Mouse (Mus musculus) hindbrain, embryonic 12.5 days (tissue): Measurements from ENCODE around the gene Tbpl1. TPM values are rescaled to one million over a fixed set of nuclear protein-coding genes. Genes with fewer than 3 reads are reported as not detected.

Experiments
- ATAC-seq: fragments of 200-750 bp; cut with Nextera tagmentation; 2 replicates; pipeline ENCODE4 v1.8.0; 2017; ENCODE audit warnings: moderate TSS enrichment; ENCODE audit not compliant: low FRiP score
- H3K27ac ChIP-seq: fragments of 300-500 bp; sonication (generic); 2 replicates; pipeline ENCODE4 v1.5.1; 2016; ENCODE audit warnings: mild to moderate bottlenecking
- H3K27me3 ChIP-seq: fragments of 300-500 bp; sonication (generic); 2 replicates; pipeline ENCODE4 v1.6.1; 2016; ENCODE audit warnings: mild to moderate bottlenecking
- H3K36me3 ChIP-seq: fragments of 300-500 bp; sonication (generic); 2 replicates; pipeline ENCODE4 v1.6.1; 2016; ENCODE audit warnings: mild to moderate bottlenecking
- H3K4me1 ChIP-seq: fragments of 300-500 bp; sonication (generic); 2 replicates; pipeline ENCODE4 v1.6.1; 2016
- H3K4me2 ChIP-seq: fragments of 300-500 bp; sonication (generic); replicated peaks from 2 replicates; pipeline ENCODE4 v1.6.1; 2016; ENCODE audit warnings: mild to moderate bottlenecking
- H3K4me3 ChIP-seq: fragments of 300-500 bp; sonication (generic); 2 replicates; pipeline ENCODE4 v1.5.1; 2016; ENCODE audit warnings: mild to moderate bottlenecking
- H3K9ac ChIP-seq: fragments of 300-500 bp; sonication (generic); 2 replicates; pipeline ENCODE4 v1.6.1; 2016; ENCODE audit warnings: mild to moderate bottlenecking, moderate library complexity
- H3K9me3 ChIP-seq: fragments of 300-500 bp; sonication (generic); replicated peaks from 2 replicates; pipeline ENCODE4 v1.6.1; 2016; ENCODE audit warnings: mild to moderate bottlenecking
- WGBS: fragments of 180-500 bp; shearing (Covaris S2); methylation state at CpG from one replicate; pipeline ENCODE4 v1.1.7; 2016; 5-methylcytosine and 5-hydroxymethylcytosine counted together
- polyA plus RNA-seq: library from polyadenylated mRNA; unstranded; fragments of >200 nt; fragmentation: Nextera tagmentation; extraction: Ambion mirVana; gene quantifications from 2 replicates; pipeline ENCODE4 v1.2.1, GENCODE M21; 2016

Tbpl1 gene
- polyA plus RNA-seq, 1 experiment from 2014 or later: 113 TPM

DNA sequence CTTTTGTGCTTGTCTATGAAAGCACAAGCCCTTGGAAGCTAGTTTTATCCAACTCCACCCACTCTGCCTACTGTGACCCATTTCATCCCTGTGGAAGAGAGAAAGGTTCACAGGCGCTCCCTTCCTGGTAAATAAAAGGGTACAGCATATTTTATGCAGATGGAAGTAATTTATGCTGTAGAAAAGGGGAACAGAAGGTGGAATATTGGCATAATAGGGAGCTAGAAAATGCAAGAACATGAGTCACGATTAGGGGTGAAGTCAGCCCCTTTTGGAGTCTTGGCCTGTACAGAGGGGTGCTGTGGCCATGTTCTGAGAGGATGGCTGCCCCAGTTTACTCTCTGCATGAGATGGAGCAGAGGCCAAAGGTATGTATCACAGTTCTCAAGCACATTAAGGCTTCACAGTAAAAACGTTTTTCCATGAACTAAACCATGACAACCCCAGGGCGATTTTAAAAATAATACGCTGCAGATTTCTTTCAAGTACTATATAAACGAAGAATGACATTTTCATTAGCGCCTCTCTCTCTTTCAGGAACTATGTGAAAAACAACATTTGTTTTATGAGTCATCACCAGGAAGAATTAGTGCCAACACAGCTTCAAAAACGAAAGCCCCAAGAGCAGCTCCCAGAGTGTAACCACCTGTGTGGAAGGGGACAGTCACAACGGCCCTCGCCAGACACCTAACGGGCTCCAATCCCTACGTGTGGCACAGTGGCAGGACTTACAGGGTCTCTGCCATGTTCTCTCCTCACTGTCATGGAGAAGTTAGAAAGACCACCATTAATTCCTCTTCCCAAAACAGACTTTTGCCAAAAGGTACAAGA is 30.0 kb downstream of the Tbpl1 start:
- H3K4me3 ChIP-seq: no peak overlapping the region

DNA sequence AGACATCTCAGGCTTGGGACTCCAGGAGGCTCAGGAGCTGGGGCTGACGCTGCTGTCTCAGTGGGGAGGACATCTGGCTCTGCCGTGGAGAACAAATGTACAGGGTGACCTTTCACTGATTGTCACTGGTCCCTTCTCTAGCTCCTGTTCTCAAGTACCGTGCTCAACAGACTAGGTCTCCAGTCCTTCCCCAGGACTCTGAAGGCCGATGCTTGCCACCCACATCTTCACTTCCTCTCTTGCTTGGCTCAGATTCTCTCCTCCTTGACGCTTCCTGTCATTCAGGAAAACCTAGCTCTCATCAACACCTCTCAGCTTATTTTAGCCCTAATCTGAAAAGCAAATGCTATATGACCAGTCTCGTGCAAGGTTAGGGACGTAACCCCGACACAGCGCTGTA is 31.0 kb downstream of the Tbpl1 start:
- Histone ChIP-seq H3K4me2 (no peak overlapping the region), H3K27me3 (no peaks in the 10 kb centered on the region), H3K36me3 (peaks cover 27% of the 10 kb centered on the region), H3K27ac (no peak overlapping the region), H3K9ac (no peak overlapping the region), H3K4me3 (no peak overlapping the region), H3K9me3 (no peaks in the 10 kb centered on the region), H3K4me1 (peaks cover 13% of the 10 kb centered on the region; the same call in 1 of the 2 replicates)
- 81% methylated on average over 9 of the region's 9 CpGs for WGBS
- ATAC-seq: no peak

More for the DNA sequence above, 30.0 kb downstream of the Tbpl1 start:
- H3K9me3 ChIP-seq: no peaks in the 10 kb centered on the region
- H3K27ac ChIP-seq: no peak overlapping the region
- WGBS: 83% methylated on average over 12 of the region's 12 CpGs
- no peaks in the 10 kb centered on the region for H3K27me3 ChIP-seq
- no peak overlapping the region for H3K4me2 ChIP-seq
- H3K36me3 ChIP-seq: peaks cover 36% of the 10 kb centered on the region
- H3K9ac ChIP-seq: no peak overlapping the region
- ATAC-seq: no peak
- peaks cover 13% of the 10 kb centered on the region; the same call in 1 of the 2 replicates for H3K4me1 ChIP-seq

DNA sequence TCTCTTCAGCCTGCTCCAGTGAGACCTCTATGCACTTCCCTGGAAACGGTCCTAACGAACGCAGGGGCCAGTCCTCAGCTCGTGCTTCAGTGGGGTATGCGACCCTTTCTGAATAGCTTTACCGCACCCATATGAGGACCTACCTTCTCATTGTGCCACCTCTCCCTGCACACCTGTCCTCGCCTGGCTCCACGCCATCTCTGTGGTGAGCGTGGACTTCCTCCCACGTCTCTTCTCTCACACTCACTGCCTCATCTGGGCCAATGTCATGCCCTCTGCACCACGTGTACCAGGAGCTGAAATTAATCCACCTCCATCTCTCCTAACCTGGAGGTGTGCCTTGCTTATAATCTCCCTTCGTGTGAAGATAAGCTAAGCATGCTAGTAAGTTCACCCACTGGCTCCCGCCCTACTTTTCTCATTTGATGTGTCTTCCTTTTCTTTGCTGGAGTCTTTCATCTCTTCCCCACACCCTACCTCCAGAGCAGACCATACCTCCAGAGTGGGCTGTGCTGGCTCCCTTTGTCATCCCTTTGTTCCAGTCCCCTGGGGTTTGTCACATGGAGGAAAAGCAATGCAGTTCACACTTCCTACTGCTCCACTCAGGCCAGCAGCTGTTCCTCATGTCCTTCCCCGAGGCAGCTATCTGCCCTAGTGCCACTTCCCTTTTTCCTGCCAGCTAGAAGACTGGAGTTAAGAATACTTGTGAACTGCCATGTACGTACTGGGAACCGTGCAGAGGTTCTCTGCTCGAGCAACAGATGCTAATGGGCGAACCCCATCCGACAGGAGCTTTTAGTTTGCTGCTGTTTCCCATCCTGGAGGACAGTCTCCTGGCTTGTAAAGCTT is 32.0 kb downstream of the Tbpl1 start:
- Histone ChIP-seq H3K9me3 (no peaks in the 10 kb centered on the region), H3K27ac (no peak overlapping the region), H3K27me3 (no peaks in the 10 kb centered on the region), H3K9ac (no peak overlapping the region), H3K4me2 (no peak overlapping the region), H3K4me1 (peaks cover 13% of the 10 kb centered on the region; the same call in 1 of the 2 replicates), H3K36me3 (peaks cover 19% of the 10 kb centered on the region), H3K4me3 (no peak overlapping the region)
- ATAC-seq: no peak
- WGBS: 84% methylated on average over 19 of the region's 19 CpGs

DNA sequence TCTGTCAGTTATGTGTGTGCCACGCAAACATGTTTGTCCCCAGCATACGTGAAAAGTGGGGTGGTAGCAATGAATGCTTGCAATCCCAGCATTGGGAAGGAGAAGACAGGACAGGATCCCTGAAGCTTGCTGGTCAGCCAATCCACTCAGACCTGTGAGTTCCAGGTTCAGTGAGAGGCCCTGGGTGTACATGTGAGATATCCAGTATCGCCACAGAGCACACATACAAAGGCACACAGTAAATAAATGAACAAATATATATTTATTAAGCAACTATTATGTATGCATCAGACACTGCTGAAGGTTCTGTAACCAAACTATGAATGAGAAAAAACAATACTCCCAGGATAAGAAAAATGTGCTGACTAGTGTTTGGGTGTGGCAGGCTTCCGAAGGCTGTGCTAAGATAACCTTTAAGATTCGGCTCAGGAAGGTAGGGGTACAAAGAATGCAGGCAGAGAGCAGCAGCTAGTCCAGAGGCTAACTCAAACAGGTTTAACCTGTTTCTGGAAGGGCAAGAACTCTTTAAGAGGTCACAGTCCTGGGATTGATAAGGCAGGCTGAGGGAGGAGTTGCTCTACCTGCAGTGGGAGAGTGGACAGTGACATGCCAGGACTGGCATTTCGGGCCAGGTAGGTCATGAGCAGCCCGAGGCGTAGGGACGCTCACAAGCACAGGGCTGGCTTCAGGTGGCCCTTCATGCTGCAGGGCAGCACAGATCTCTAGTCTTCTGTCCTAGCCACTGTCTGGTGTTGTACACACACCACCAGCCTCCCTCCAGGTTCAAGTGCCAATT is 33.4 kb downstream of the Tbpl1 start:
- WGBS: 90% methylated on average over 9 of the region's 9 CpGs
- H3K27ac ChIP-seq: no peak overlapping the region
- no peaks in the 10 kb centered on the region for H3K9me3 ChIP-seq
- H3K4me3 ChIP-seq: no peak overlapping the region
- H3K36me3 ChIP-seq: peaks cover 13% of the 10 kb centered on the region
- H3K4me2 ChIP-seq: no peak overlapping the region
- no peaks in the 10 kb centered on the region for H3K27me3 ChIP-seq
- no peak for ATAC-seq
- H3K9ac ChIP-seq: no peak overlapping the region
- peaks cover 13% of the 10 kb centered on the region; the same call in 1 of the 2 replicates for H3K4me1 ChIP-seq

DNA sequence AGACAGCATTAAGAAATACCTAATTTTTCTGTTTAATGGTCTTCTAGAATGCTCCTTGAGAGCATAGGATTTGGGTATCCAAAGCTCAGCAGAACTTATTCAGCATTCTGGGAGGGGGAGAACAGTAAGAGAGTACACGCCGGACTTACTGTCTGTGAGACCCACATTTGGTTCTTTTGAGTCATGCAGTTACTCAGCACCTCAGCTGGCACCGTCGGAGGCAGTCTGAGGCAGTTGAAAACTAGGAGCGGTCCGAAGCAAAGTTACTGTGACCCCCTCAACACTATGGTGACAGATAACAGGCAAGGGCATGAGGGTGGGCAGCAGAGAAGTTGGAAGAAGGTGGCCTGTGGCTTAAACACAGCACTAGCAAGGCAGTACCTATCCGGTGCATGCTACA is 34.9 kb downstream of the Tbpl1 start:
- H3K36me3 ChIP-seq: peaks cover 9% of the 10 kb centered on the region
- H3K4me2 ChIP-seq: no peak overlapping the region
- no peaks in the 10 kb centered on the region for H3K9me3 ChIP-seq
- no peaks in the 10 kb centered on the region for H3K27me3 ChIP-seq
- peaks cover 13% of the 10 kb centered on the region; the same call in 1 of the 2 replicates for H3K4me1 ChIP-seq
- H3K9ac ChIP-seq: no peak overlapping the region
- no peak overlapping the region for H3K4me3 ChIP-seq
- ATAC-seq: no peak
- H3K27ac ChIP-seq: no peak overlapping the region; the same call in 1 of the 2 replicates
- WGBS: 83% methylated on average over 7 of the region's 7 CpGs

DNA sequence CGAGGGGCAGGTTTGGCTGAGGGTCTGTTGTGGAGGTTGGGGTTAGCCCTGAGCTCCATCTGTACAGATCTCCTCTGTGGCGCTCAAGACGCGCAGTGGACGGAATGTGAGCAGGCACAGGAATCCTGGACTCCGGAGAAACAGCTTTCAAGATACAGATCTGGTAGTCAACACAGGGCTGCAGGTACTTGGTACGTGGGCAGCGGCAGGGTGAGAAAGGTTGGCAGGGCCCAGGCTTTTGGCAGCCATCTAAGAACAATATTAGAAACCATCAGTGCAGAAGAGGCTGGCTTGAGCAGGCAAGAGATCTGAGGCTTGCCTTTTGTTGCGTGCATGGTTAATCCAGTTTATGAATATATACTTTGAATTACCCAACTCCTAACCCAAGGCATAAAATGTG is 35.5 kb downstream of the Tbpl1 start:
- no peaks in the 10 kb centered on the region for H3K27me3 ChIP-seq
- H3K27ac ChIP-seq: no peak overlapping the region
- peaks cover 13% of the 10 kb centered on the region; the same call in 1 of the 2 replicates for H3K4me1 ChIP-seq
- no peak overlapping the region for H3K4me3 ChIP-seq
- H3K4me2 ChIP-seq: no peak overlapping the region
- H3K9ac ChIP-seq: no peak overlapping the region
- H3K36me3 ChIP-seq: peaks cover 9% of the 10 kb centered on the region
- no peaks in the 10 kb centered on the region for H3K9me3 ChIP-seq
- 95% methylated on average over 9 of the region's 9 CpGs for whole genome bisulfite sequencing
- no peak for ATAC-seq

DNA sequence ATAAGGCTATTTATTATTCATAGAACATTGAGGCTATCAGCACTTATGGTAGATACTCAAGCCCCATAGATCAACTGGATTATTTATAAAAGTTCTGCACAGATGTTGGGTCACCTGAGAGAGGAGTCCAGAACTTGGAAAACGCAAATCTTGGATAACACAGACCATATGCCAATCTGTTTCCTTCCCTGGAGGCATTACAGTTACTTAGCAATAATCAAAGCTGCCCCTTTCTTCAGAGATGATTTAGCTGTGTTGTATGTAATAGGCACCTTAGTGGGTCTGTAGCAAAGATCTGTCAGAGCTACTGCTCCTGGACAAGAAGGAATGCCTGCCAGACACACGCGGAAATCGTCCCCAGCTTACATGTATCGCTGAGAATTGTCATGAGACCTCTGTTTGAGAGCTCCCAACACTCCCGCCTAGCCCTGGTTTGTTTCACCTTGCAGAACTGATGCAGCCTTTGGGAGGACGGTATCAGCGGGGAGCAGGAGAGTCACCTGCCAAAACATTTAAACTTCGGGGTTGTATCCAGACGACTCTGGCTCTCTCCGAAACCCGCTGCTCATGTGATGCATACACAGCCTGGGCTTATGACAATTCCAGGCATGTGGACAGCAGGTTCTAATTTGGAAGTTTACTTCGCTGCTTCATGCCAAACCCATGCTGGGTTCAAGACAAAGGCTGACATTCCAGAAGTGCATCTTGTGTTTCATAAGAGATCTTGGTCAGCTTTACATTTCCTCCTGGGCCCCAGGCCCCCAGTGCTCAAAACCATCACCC is 55.7 kb downstream of the Tbpl1 start:
- H3K4me1 ChIP-seq: peaks cover 7% of the 10 kb centered on the region; the same call in 1 of the 2 replicates
- H3K4me3 ChIP-seq: no peak overlapping the region
- ATAC-seq: no peak
- no peaks in the 10 kb centered on the region for H3K27me3 ChIP-seq
- no peaks in the 10 kb centered on the region for H3K9me3 ChIP-seq
- no peaks in the 10 kb centered on the region for H3K36me3 ChIP-seq
- no peak overlapping the region for H3K4me2 ChIP-seq
- H3K27ac ChIP-seq: no peak overlapping the region
- no peak overlapping the region for H3K9ac ChIP-seq
- 64% methylated on average over 13 of the region's 13 CpGs for WGBS

DNA sequence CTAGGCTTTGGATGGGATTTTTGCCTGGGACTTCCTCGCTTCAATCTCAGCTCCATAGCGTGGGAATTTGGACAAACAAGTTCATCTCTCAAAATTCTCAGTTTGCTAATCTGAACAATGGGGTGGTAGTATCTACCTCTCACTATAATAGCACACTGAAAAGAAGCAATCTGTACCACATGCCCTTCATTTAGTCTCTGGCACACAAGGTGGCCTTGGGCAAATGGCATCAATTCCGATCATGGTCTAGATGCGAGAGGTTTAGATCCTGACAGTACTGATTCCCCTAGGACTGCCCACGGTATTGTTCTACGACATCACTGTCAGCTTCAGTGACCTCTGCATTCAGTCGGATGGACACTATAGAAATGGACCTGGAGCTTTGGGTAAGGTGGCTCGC is 57.6 kb downstream of the Tbpl1 start:
- Histone ChIP-seq H3K36me3 (no peaks in the 10 kb centered on the region), H3K27me3 (no peaks in the 10 kb centered on the region), H3K4me3 (no peak overlapping the region), H3K9ac (no peak overlapping the region), H3K4me2 (no peak overlapping the region), H3K27ac (no peak overlapping the region), H3K9me3 (no peaks in the 10 kb centered on the region), H3K4me1 (peaks cover 7% of the 10 kb centered on the region; the same call in 1 of the 2 replicates)
- WGBS: 92% methylated on average over 8 of the region's 8 CpGs
- ATAC-seq: no peak

DNA sequence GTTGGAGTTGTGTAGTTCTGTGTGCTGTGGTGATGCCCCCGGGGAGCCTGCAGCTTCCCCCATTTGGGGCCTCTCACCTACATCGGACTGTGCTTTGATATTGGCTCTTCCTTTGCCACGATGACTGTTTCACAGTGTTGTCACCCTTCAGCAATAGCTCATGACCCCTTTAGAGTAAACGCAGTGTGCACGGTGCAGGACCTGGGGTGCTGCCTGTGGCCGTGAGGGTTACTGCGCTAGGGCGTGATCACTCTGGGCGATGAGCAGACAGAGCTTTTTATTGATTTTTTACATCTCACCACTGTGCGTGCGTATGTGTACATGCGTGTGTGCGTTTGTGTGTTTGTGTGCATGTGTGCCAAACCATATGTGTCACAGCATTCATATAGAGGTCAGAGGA is 63.2 kb downstream of the Tbpl1 start:
- Histone ChIP-seq H3K27me3 (no peaks in the 10 kb centered on the region), H3K4me3 (no peak overlapping the region), H3K9ac (no peak overlapping the region), H3K36me3 (no peaks in the 10 kb centered on the region), H3K4me1 (no peaks in the 10 kb centered on the region), H3K4me2 (no peak overlapping the region), H3K27ac (no peak overlapping the region), H3K9me3 (no peaks in the 10 kb centered on the region)
- ATAC-seq: no peak
- 88% methylated on average over 13 of the region's 13 CpGs for WGBS

DNA sequence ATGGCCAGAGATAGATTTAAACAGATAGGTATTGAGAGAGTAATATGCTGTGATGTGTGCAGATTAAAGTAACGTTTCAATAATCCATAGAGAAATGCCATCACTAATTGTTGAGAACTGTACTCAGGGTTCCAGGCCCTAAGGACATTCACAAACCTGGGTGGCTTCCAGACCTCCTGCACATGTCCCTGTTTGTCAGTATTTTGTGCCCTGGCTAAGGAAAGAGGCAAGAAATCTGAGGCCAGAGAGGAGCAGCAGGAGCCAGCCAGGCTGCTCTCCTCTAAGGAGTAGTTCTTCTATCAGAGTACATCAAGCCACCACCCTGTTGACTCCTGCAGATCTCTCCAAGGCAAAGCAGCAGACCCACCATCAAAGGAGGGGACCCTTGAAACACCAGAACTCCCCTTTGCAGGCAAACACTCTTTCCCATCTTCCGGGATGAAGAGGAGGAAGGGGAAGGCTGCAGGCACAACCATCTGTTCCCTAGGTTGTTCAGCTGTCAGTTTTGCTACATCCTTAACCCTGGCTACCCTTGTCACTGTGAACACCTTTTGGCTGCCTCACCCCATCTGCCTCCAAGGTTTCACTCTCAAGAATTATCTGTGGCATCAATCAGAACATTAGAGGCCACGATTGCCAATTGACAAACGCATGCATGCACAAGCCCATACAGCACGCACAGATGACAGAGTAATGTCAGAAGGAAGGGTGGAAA is 71.3 kb downstream of the Tbpl1 start:
- H3K27me3 ChIP-seq: no peaks in the 10 kb centered on the region
- H3K9me3 ChIP-seq: no peaks in the 10 kb centered on the region
- 83% methylated on average over 5 of the region's 5 CpGs for WGBS
- no peak overlapping the region for H3K27ac ChIP-seq
- H3K9ac ChIP-seq: no peak overlapping the region
- H3K4me3 ChIP-seq: no peak overlapping the region
- H3K36me3 ChIP-seq: no peaks in the 10 kb centered on the region
- ATAC-seq: no peak
- H3K4me2 ChIP-seq: no peak overlapping the region
- peaks cover 15% of the 10 kb centered on the region for H3K4me1 ChIP-seq

DNA sequence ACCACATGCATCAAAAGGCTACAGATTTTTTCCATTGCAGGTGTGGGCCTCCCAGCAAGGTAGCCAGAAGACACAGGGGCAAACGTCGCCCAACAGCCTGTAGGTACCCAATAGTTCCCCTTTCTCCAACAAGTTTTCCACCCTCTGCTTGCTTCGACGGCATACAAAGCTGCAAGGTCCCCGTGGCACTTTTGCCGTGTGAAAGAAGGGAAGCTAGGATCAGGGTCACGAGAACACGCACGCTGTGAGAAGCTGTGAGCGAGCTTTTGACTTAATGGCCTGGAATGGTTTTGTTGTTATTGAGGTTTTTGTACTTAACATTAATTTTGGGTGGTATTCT is 72.4 kb downstream of the Tbpl1 start:
- Histone ChIP-seq H3K9me3 (no peaks in the 10 kb centered on the region), H3K4me1 (peaks cover 15% of the 10 kb centered on the region), H3K9ac (no peak overlapping the region), H3K27me3 (no peaks in the 10 kb centered on the region), H3K36me3 (no peaks in the 10 kb centered on the region), H3K4me2 (peak overlapping the region; percentile 41; the same call in 1 of the 2 replicates), H3K27ac (peak overlapping the region; percentile 85), H3K4me3 (no peak overlapping the region)
- ATAC-seq: no peak
- WGBS: 71% methylated on average over 10 of the region's 10 CpGs
